Mouse (Mus musculus): ENCODE results near the gene Tbce.
A peak's percentile ranks its signal among the peaks of the same experiment; 100 is the strongest.

Gene Tbce

GRCm38 (mm10) chr13:13965388-13965964 is 74.0 kb downstream of the Tbce start:
- no peak for DNase-seq

GRCm38 (mm10) chr13:13961046-13961445 is 78.4 kb downstream of the Tbce start:
- DNase-seq: no peak

- no peak for DNase-seq
These were observed 79.2 kb downstream of the Tbce start for GRCm38 (mm10) chr13:13960211-13960610.

GRCm38 (mm10) chr13:13956686-13957085 is 82.8 kb downstream of the Tbce start:
- DNase-seq: no peak

- DNase-seq: no peak
These were observed 84.5 kb downstream of the Tbce start for GRCm38 (mm10) chr13:13954931-13955330.

- peak; percentile 99 for DNase-seq
These were observed 85.3 kb downstream of the Tbce start, which contains the start of gene B3galnt2 for GRCm38 (mm10) chr13:13953874-13954832. B3galnt2 (plus strand) TSS chr13:13954469.
